Mouse (Mus musculus): ENCODE results near the gene Dock2.

DNA sequence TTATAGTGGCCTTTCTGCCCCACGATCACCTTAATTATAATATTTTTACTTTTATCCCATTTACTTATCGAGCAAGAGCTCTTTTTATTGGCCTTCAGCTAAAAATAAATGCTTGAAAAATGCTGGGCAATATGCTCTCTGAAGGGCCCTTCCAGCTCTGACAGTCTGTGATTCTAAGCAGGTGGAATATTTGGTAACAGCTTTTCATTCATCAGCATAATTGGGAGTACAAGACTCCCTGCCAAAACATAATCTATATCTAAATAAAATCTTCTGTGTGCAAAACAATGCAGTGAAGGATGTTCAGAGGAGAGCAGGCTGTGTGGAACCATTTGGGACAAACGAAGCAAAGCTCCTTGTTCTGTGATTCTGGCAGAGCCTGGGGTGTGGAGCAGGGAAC is 492.4 kb downstream of the Dock2 start:
- no peak for TF ChIP-seq RAD21 (IDR thresholded peaks at IDR 0.05; ENCODE audit: low read depth, low read length)
- TF ChIP-seq MXI1 (IDR thresholded peaks at IDR 0.05; ENCODE audit: low read depth, low read length), result no peak
- TF ChIP-seq CTCF (IDR thresholded peaks at IDR 0.05 in 2 of 3, conservative IDR thresholded peaks at IDR 0.05 in 1 of 3; ENCODE audit: control insufficient read depth in 1 of 3, insufficient read depth in 1 of 3, low read depth in 2 of 3, low read length in 3 of 3, poor library complexity in 1 of 3, severe bottlenecking in 1 of 3), result no peak
- no peak for TF ChIP-seq EP300 (IDR thresholded peaks at IDR 0.05; ENCODE audit: low read depth in 1 of 2, low read length in 2 of 2)
- no peak for TF ChIP-seq POLR2AphosphoS5 (IDR thresholded peaks at IDR 0.05; ENCODE audit: borderline replicate concordance, low read depth, low read length)
- no peak for TF ChIP-seq RCOR1 (IDR thresholded peaks at IDR 0.05; ENCODE audit: low read depth, low read length)
- TF ChIP-seq HCFC1 (IDR thresholded peaks at IDR 0.05; ENCODE audit: low read depth, low read length), result no peak
- no peak for TF ChIP-seq E2F4 (IDR thresholded peaks at IDR 0.05; ENCODE audit: borderline replicate concordance, low read depth, low read length)
- TF ChIP-seq JUND (IDR thresholded peaks at IDR 0.05; ENCODE audit: low read depth, low read length), result no peak
- TF ChIP-seq POLR2A (IDR thresholded peaks at IDR 0.05; ENCODE audit: control insufficient read depth in 1 of 2, insufficient read depth in 1 of 2, low read depth in 1 of 2, low read length in 2 of 2, poor library complexity in 1 of 2), result no peak
- no peak for TF ChIP-seq CHD2 (IDR thresholded peaks at IDR 0.05; ENCODE audit: low read length)
- TF ChIP-seq POLR2AphosphoS2 (IDR thresholded peaks at IDR 0.05; ENCODE audit: low read length), result no peak
- TF ChIP-seq USF1 (IDR thresholded peaks at IDR 0.05; ENCODE audit: low read depth, low read length), result no peak

Data from MEL (cell line).